Mouse (Mus musculus) CH12.LX (cell line): ENCODE data around the gene Bcat1. TPM values are rescaled to one million over a fixed set of nuclear protein-coding genes. Genes with fewer than 3 reads are reported as not detected.
A peak's percentile ranks its signal among the peaks of the same experiment; 100 is the strongest.

Experiments
- DNase-seq: peaks from one replicate; pipeline ENCODE4 v3.0.0-alpha.2; 2013; ENCODE audit errors: extremely low read depth
- H3K27ac ChIP-seq: 2 replicates; pipeline ENCODE4 v1.5.1; 2012; ENCODE audit warnings: low read depth, mild to moderate bottlenecking, control low read depth, moderate library complexity; ENCODE audit not compliant: insufficient read depth
- H3K27me3 ChIP-seq: replicated peaks from 2 replicates; pipeline ENCODE3; 2012; ENCODE audit warnings: inconsistent platforms
- H3K36me3 ChIP-seq, 2 experiments: replicated peaks in 1 of 2; 2 replicates each; pipeline versions ENCODE3 to v1.6.1; 2012; ENCODE audit warnings: inconsistent platforms in 1 of 2, low read length in 1 of 2, mild to moderate bottlenecking in 1 of 2, mixed read lengths in 1 of 2, moderate library complexity in 1 of 2; ENCODE audit not compliant: control insufficient read depth in 1 of 2, insufficient read depth in 1 of 2
- H3K4me1 ChIP-seq, 2 experiments: 2 replicates each; pipeline ENCODE4 v1.6.1; 2012; ENCODE audit warnings: inconsistent platforms in 1 of 2, moderate library complexity in 1 of 2; ENCODE audit not compliant: insufficient read depth in 2 of 2, control insufficient read depth in 1 of 2
- H3K4me2 ChIP-seq: 2 replicates; pipeline ENCODE4 v1.6.1; 2012; ENCODE audit warnings: low read depth, mild to moderate bottlenecking, control low read depth; ENCODE audit not compliant: poor library complexity, insufficient read depth, severe bottlenecking
- H3K4me3 ChIP-seq, 3 experiments: fragments of 150-350 bp in 1 of 3; sonication (generic) in 1 of 3; replicated peaks in 1 of 3; 2 replicates each; pipeline versions ENCODE3 to v1.5.1; 2011 to 2012; ENCODE audit warnings: low read depth in 2 of 3, low read length in 2 of 3, mild to moderate bottlenecking in 2 of 3, moderate library complexity in 2 of 3, control low read depth in 1 of 3, improper control_type of control experiment in 1 of 3, inconsistent platforms in 1 of 3, mixed read lengths in 1 of 3; ENCODE audit not compliant: poor library complexity in 1 of 3
- H3K79me2 ChIP-seq: replicated peaks from 2 replicates; pipeline ENCODE4 v1.6.1; 2012; ENCODE audit warnings: mild to moderate bottlenecking, moderate library complexity; ENCODE audit not compliant: control insufficient read depth, poor library complexity, insufficient read depth, severe bottlenecking; ENCODE audit errors: extremely low read depth
- H3K9ac ChIP-seq: 2 replicates; pipeline ENCODE4 v1.6.1; 2012; ENCODE audit warnings: low read depth, mild to moderate bottlenecking, control low read depth, moderate library complexity; ENCODE audit not compliant: insufficient read depth
- H3K9me3 ChIP-seq: replicated peaks from 2 replicates; pipeline ENCODE3; 2012; ENCODE audit warnings: low read length, inconsistent platforms, mixed read lengths
- CHD2 ChIP-seq: IDR thresholded peaks from 2 replicates; pipeline ENCODE4 v1.6.1; 2011; ENCODE audit warnings: low read length, improper control_type of control experiment
- CTCF ChIP-seq, 2 experiments: IDR thresholded peaks in 1 of 2; conservative IDR thresholded peaks in 1 of 2; 2 replicates each; pipeline ENCODE4 v1.5.1; 2011 to 2012; ENCODE audit warnings: low read depth in 2 of 2, low read length in 2 of 2, improper control_type of control experiment in 1 of 2, inconsistent platforms in 1 of 2, mild to moderate bottlenecking in 1 of 2, moderate library complexity in 1 of 2
- E2F4 ChIP-seq: IDR thresholded peaks from 2 replicates; pipeline ENCODE4 v1.6.1; 2011; ENCODE audit warnings: low read depth, low read length, improper control_type of control experiment; ENCODE audit not compliant: insufficient replicate concordance
- ELF1 ChIP-seq: IDR thresholded peaks from 2 replicates; pipeline ENCODE4 v1.6.1; 2014; ENCODE audit warnings: low read depth, mild to moderate bottlenecking, inconsistent platforms, low read length, improper control_type of control experiment
- EP300 ChIP-seq: IDR thresholded peaks from 2 replicates; pipeline ENCODE4 v1.6.1; 2011; ENCODE audit warnings: low read length, improper control_type of control experiment
- GABPA ChIP-seq: IDR thresholded peaks from 2 replicates; pipeline ENCODE4 v1.6.1; 2012; ENCODE audit warnings: low read depth, low read length, improper control_type of control experiment, inconsistent platforms; ENCODE audit not compliant: insufficient replicate concordance
- HCFC1 ChIP-seq: IDR thresholded peaks from 2 replicates; pipeline ENCODE4 v1.6.1; 2012; ENCODE audit warnings: low read depth, mild to moderate bottlenecking, inconsistent platforms, low read length, improper control_type of control experiment
- IRF4 ChIP-seq: IDR thresholded peaks from 2 replicates; pipeline ENCODE4 v1.6.1; 2014; ENCODE audit warnings: low read depth, mild to moderate bottlenecking, inconsistent platforms, low read length, improper control_type of control experiment
- JUN ChIP-seq: IDR thresholded peaks from 2 replicates; pipeline ENCODE4 v1.6.1; 2011; ENCODE audit warnings: low read depth, mild to moderate bottlenecking, low read length, improper control_type of control experiment, moderate library complexity; ENCODE audit not compliant: insufficient read depth
- JUND ChIP-seq: conservative IDR thresholded peaks from 2 replicates; pipeline ENCODE4 v1.6.1; 2011; ENCODE audit warnings: low read depth, low read length, improper control_type of control experiment
- KAT2A ChIP-seq: IDR thresholded peaks from 2 replicates; pipeline ENCODE4 v1.6.1; 2012; ENCODE audit warnings: low read length, improper control_type of control experiment, inconsistent platforms; ENCODE audit not compliant: insufficient replicate concordance
- MAZ ChIP-seq: IDR thresholded peaks from 2 replicates; pipeline ENCODE4 v1.6.1; 2012; ENCODE audit warnings: low read depth, mild to moderate bottlenecking, inconsistent platforms, low read length, improper control_type of control experiment, moderate library complexity
- MEF2A ChIP-seq: IDR thresholded peaks from 2 replicates; pipeline ENCODE4 v1.6.1; 2014; ENCODE audit warnings: low read depth, mild to moderate bottlenecking, inconsistent platforms, low read length, improper control_type of control experiment, borderline replicate concordance
- MXI1 ChIP-seq: IDR thresholded peaks from 2 replicates; pipeline ENCODE4 v1.6.1; 2011; ENCODE audit warnings: mild to moderate bottlenecking, low read depth, low read length, improper control_type of control experiment
- MYC ChIP-seq: IDR thresholded peaks from 2 replicates; pipeline ENCODE4 v1.6.1; 2011; ENCODE audit warnings: low read depth, mild to moderate bottlenecking, improper control_type of control experiment, low read length
- NRF1 ChIP-seq: IDR thresholded peaks from 2 replicates; pipeline ENCODE4 v1.6.1; 2014; ENCODE audit warnings: low read depth, mild to moderate bottlenecking, inconsistent platforms, low read length, improper control_type of control experiment, moderate library complexity
- POLR2A ChIP-seq: IDR thresholded peaks from 2 replicates; pipeline ENCODE4 v1.6.1; 2011; ENCODE audit warnings: low read depth, mild to moderate bottlenecking, improper control_type of control experiment, low read length
- POLR2AphosphoS2 ChIP-seq: IDR thresholded peaks from 2 replicates; pipeline ENCODE4 v1.6.1; 2011; ENCODE audit warnings: low read depth, low read length, improper control_type of control experiment
- RAD21 ChIP-seq: IDR thresholded peaks from 2 replicates; pipeline ENCODE4 v1.6.1; 2011; ENCODE audit warnings: low read depth, mild to moderate bottlenecking, low read length, improper control_type of control experiment, moderate library complexity
- RCOR1 ChIP-seq: conservative IDR thresholded peaks from 2 replicates; pipeline ENCODE4 v1.6.1; 2012; ENCODE audit warnings: low read depth, mild to moderate bottlenecking, inconsistent platforms, low read length, improper control_type of control experiment
- SMC3 ChIP-seq: IDR thresholded peaks from 2 replicates; pipeline ENCODE4 v1.6.1; 2011; ENCODE audit warnings: low read depth, low read length, improper control_type of control experiment
- TBP ChIP-seq: conservative IDR thresholded peaks from 2 replicates; pipeline ENCODE4 v1.6.1; 2011; ENCODE audit warnings: low read depth, low read length, improper control_type of control experiment
- TCF12 ChIP-seq: IDR thresholded peaks from 2 replicates; pipeline ENCODE4 v1.6.1; 2014; ENCODE audit warnings: low read depth, mild to moderate bottlenecking, inconsistent platforms, low read length, improper control_type of control experiment
- UBTF ChIP-seq: IDR thresholded peaks from 2 replicates; pipeline ENCODE4 v1.6.1; 2012; ENCODE audit warnings: low read depth, mild to moderate bottlenecking, inconsistent platforms, low read length, improper control_type of control experiment, moderate library complexity
- USF1 ChIP-seq: IDR thresholded peaks from 2 replicates; pipeline ENCODE4 v1.6.1; 2014; ENCODE audit warnings: low read depth, mild to moderate bottlenecking, inconsistent platforms, low read length, improper control_type of control experiment
- ZC3H11A ChIP-seq: IDR thresholded peaks from 2 replicates; pipeline ENCODE4 v1.6.1; 2012; ENCODE audit warnings: low read depth, mild to moderate bottlenecking, inconsistent platforms, low read length, improper control_type of control experiment
- ZKSCAN1 ChIP-seq: IDR thresholded peaks from 2 replicates; pipeline ENCODE4 v1.6.1; 2012; ENCODE audit warnings: low read depth, inconsistent platforms, low read length, improper control_type of control experiment, borderline replicate concordance
- ZNF384 ChIP-seq: IDR thresholded peaks from 2 replicates; pipeline ENCODE4 v1.6.1; 2012; ENCODE audit warnings: low read depth, low read length, improper control_type of control experiment, inconsistent platforms
- dilution Hi-C: fragments of 300-500 bp; cut with MboI; formaldehyde crosslinking; loops from 2 replicates; pipeline ENCODE4 v1.14.3; 2020; ENCODE audit warnings: low sequenced_read_pairs; ENCODE audit not compliant: extremely low pct_unique_long_range_greater_than_20kb, extremely low pct_ligation_motif_present
- in situ Hi-C: fragments of 300-500 bp; cut with MboI; formaldehyde crosslinking; loops from 3 replicates; pipeline ENCODE4 v1.14.3; 2019; ENCODE audit warnings: low sequenced_read_pairs, low pct_ligation_motif_present, low pct_unique_long_range_greater_than_20kb, mixed read lengths
- polyA plus RNA-seq: library from polyadenylated mRNA; unstranded; fragments of >175 nt; gene quantifications from 2 replicates; pipeline ENCODE4 v1.2.1, GENCODE M21; 2012; ENCODE audit warnings: low read depth; ENCODE audit not compliant: insufficient read length
- total RNA-seq, 2 experiments: library from RNA; depleted of rRNA; stranded (reverse); fragments of 300-350 nt in 1 of 2; fragments of >200 nt in 1 of 2; gene quantifications; 2 replicates each; pipeline ENCODE4 v1.2.3; 2012 to 2014

The Bcat1 gene
- total and polyA plus RNA-seq, 3 experiments = 141 to 199 (median 176) TPM

DNA sequence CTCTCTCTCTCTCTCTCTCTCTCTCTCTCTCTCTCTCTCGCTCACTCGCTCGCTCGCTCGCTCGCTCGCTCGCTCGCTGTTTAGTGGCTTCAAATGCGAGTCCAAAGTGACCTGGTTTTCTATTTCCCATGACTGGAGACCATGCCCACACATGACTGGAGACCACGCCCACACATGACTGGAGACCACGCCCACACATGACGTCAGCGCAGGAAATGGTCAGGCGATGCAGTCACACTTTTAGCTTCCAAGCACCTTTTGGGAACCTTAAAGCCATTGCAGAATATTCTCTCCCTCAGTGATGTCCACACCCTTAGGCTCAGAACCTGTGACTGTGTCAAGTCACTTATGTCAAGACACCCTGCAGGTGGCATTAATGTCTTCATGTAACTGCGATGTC, 59.3 kb downstream of the Bcat1 start:
- Histone ChIP-seq H3K36me3 (peaks cover 94 to 100% of the 10 kb centered on the region in 2 experiments), H3K79me2 (peaks cover 3% of the 10 kb centered on the region; the same call in 1 of the 2 replicates), H3K9ac (no peak overlapping the region), H3K4me2 (no peak overlapping the region), H3K4me1 (no peaks in the 10 kb centered on the region), H3K27ac (no peak overlapping the region), H3K4me3 (no peak overlapping the region), H3K27me3 (no peaks in the 10 kb centered on the region), H3K9me3 (peaks cover 10% of the 10 kb centered on the region)
- in situ Hi-C loops = no loop called here
- TF ChIP-seq ZC3H11A (no peak), TCF12 (no peak), POLR2A (no peak), ZNF384 (no peak), MXI1 (no peak), KAT2A (no peak), CHD2 (no peak), JUND (no peak), POLR2AphosphoS2 (no peak), GABPA (no peak), MYC (no peak), SMC3 (no peak), MEF2A (no peak), TBP (no peak), JUN (no peak), EP300 (no peak), CTCF (conservative IDR thresholded peaks at IDR 0.05 in 1 of 2, IDR thresholded peaks at IDR 0.05 in 1 of 2; ENCODE audit: low read depth in 2 of 2, low read length in 2 of 2) (no peak), MAZ (no peak)
- no peak for DNase-seq
- dilution Hi-C loops = no loop called here

DNA sequence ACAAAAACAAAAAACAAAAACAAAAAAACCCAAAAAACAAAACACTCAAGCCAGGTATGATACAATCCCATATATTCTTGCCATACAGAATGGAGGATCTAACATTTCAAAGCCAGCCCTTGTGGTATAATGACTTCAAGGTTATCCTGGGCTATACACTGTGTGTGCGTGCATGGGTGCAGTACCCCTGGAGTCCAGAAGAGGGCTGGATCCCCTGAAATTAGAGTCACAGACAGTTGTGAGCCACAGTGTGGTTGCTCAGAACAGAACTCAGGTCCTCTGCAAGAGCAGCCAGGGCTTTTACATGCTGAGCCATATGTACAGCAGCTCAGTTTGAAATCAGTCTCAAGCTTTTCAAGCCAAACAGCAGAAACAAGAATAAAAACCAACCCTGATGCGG, 61.0 kb downstream of the Bcat1 start:
- Histone ChIP-seq H3K4me1 (no peaks in the 10 kb centered on the region), H3K9ac (no peak overlapping the region), H3K4me2 (no peak overlapping the region), H3K79me2 (peaks cover 3% of the 10 kb centered on the region; the same call in 1 of the 2 replicates), H3K36me3 (peaks cover 91 to 99% of the 10 kb centered on the region in 2 experiments), H3K27ac (no peak overlapping the region), H3K27me3 (no peaks in the 10 kb centered on the region), H3K4me3 (no peak overlapping the region), H3K9me3 (peaks cover 10% of the 10 kb centered on the region)
- DNase-seq = peak; percentile 42
- no peak for TF ChIP-seq ELF1
- TF ChIP-seq RAD21 = no peak
- no peak for TF ChIP-seq NRF1
- no peak for TF ChIP-seq E2F4
- no peak for TF ChIP-seq IRF4
- TF ChIP-seq SMC3 = peak; percentile 8; the same call in 1 of the 2 replicates
- no peak for TF ChIP-seq MXI1
- TF ChIP-seq CTCF (conservative IDR thresholded peaks at IDR 0.05 in 1 of 2, IDR thresholded peaks at IDR 0.05 in 1 of 2; ENCODE audit: low read depth in 2 of 2, low read length in 2 of 2) = peak; percentile 42 to 72; a peak in 3 of 4 replicates
- TF ChIP-seq ZKSCAN1 = no peak
- TF ChIP-seq UBTF = no peak
- TF ChIP-seq JUND = no peak
- TF ChIP-seq MYC = no peak
- TF ChIP-seq RCOR1 = no peak
- TF ChIP-seq USF1 = no peak
- no peak for TF ChIP-seq HCFC1
- TF ChIP-seq TCF12 = no peak
- dilution Hi-C loops = no loop called here
- in situ Hi-C loops = no loop called here
